Mouse (Mus musculus): ENCODE data around the gene Slc16a12. TPM values are rescaled to one million over a fixed set of nuclear protein-coding genes. Genes with fewer than 3 reads are reported as not detected.

Gene Slc16a12
- 1.0 TPM for polyA plus RNA-seq (2014; fragmentation: Illumina TruSeq; extraction: RNeasy Lipid Tissue Mini Kit (QIAGEN cat#74804); ENCODE audit: low read depth, low replicate concordance)

DNA sequence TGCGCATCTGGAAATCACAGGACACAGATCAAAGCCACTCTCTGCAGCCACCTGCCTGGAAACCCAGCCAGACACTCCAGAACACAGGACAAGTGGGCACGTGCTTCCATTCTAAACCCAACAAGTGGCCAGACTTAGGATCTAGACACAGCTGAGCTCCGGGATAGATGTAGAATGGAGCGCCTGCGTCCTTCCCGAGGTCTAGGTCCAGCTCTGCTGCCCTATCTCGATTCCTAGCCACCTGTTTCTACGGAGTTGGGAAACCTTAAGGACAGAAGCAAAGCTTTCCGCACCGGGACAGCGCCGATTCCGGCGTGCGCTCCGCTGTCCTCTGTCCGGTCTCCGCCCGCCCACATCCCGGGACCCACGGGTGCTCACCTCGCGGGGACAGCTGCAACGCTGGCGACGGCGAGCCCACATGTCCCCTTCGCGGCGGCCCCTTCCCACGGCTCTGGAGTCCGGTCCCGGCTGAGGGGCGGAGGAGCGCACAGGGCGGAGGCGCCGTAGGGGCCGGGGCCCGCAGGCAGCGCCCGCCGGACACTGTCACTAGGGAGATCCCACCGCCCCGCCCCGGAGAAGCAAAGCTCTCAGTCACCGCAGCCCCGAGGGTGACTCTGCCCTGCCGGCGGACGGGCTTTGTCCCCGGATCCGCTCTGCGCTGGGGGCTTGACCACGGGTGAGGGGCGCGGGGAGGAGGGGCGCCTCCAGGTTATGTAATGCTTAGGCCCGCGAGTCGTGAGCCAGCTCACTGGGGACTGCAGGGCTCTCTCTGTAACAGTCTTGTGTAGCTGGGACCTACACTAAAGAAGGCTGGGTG, at the start of gene Slc16a12:
TSS of gene Slc16a12 (minus strand) at position 602 of the 817 bp plus-strand sequence.

GRCm38 (mm10) chr19:34640623-34641022, 106.5 kb downstream of the Slc16a12 start, which contains the start of the genes Ifit1bl2 and Ifit1:
Ifit1bl2 (minus strand) TSS chr19:34640743.
Ifit1 (plus strand) TSS chr19:34640871.

Other genes starting within 250 kb of the Slc16a12 start
- 526 TPM for gene Lipa, start 219.8 kb downstream of the Slc16a12 start, polyA plus RNA-seq (2014; fragmentation: Illumina TruSeq; extraction: RNeasy Lipid Tissue Mini Kit (QIAGEN cat#74804); ENCODE audit: low read depth, low replicate concordance)
- gene Ifit2, start 196.6 kb downstream of the Slc16a12 start, polyA plus RNA-seq (2014; fragmentation: Illumina TruSeq; extraction: RNeasy Lipid Tissue Mini Kit (QIAGEN cat#74804); ENCODE audit: low read depth, low replicate concordance), result 23.2 TPM
- 18.7 TPM for gene Ifit3, start 163.8 kb downstream of the Slc16a12 start, polyA plus RNA-seq (2014; fragmentation: Illumina TruSeq; extraction: RNeasy Lipid Tissue Mini Kit (QIAGEN cat#74804); ENCODE audit: low read depth, low replicate concordance)
- 7.5 TPM for gene Ifit1bl1, start 145.3 kb downstream of the Slc16a12 start, polyA plus RNA-seq (2014; fragmentation: Illumina TruSeq; extraction: RNeasy Lipid Tissue Mini Kit (QIAGEN cat#74804); ENCODE audit: low read depth, low replicate concordance)
- 9.3 TPM for gene Ifit3b, start 139.3 kb downstream of the Slc16a12 start, polyA plus RNA-seq (2014; fragmentation: Illumina TruSeq; extraction: RNeasy Lipid Tissue Mini Kit (QIAGEN cat#74804); ENCODE audit: low read depth, low replicate concordance)
- gene Ifit1bl2, start 106.5 kb downstream of the Slc16a12 start, polyA plus RNA-seq (2014; fragmentation: Illumina TruSeq; extraction: RNeasy Lipid Tissue Mini Kit (QIAGEN cat#74804); ENCODE audit: low read depth, low replicate concordance), result 2.6 TPM
- gene Ifit1, start 106.4 kb downstream of the Slc16a12 start, polyA plus RNA-seq (2014; fragmentation: Illumina TruSeq; extraction: RNeasy Lipid Tissue Mini Kit (QIAGEN cat#74804); ENCODE audit: low read depth, low replicate concordance), result 27.5 TPM
- gene Pank1, start 132.2 kb upstream of the Slc16a12 start, polyA plus RNA-seq (2014; fragmentation: Illumina TruSeq; extraction: RNeasy Lipid Tissue Mini Kit (QIAGEN cat#74804); ENCODE audit: low read depth, low replicate concordance), result 133 TPM
- gene Kif20b, start 175.1 kb upstream of the Slc16a12 start, polyA plus RNA-seq (2014; fragmentation: Illumina TruSeq; extraction: RNeasy Lipid Tissue Mini Kit (QIAGEN cat#74804); ENCODE audit: low read depth, low replicate concordance), result 11.7 TPM

All from adrenal gland, adult 10 weeks (tissue).